Mouse (Mus musculus): ENCODE measurements around the gene Ccr3. TPM values are rescaled to one million over a fixed set of nuclear protein-coding genes. Genes with fewer than 3 reads are reported as not detected.

Ccr3 gene
- polyA plus RNA-seq, 1 experiment from 2014 or later = not detected

DNA sequence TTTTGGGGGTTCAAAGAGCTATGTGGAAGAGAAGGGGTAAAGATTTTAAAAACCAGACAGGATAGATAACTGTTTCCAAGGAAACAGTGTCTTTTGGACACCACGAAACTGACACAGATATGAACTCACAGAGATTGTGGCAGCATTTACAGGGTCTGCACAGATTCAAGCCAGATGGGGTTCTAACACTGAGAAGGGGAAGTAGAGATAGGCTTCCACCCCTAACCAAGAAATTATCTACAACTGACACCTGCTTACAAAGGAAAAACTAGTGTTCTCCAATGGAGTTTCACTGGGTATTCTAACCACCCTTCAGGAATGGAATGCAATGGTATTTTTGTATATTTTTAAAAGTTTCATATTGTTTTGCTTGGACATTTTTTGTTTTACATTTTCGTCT is 5.7 kb upstream of the Ccr3 start:
- 72% methylated on average over 2 of the region's 2 CpGs for WGBS
- no peaks in the 10 kb centered on the region for H3K9me3 ChIP-seq (replicated peaks; ENCODE audit: control insufficient read depth, low read length)
- ATAC-seq (replicated peaks; ENCODE audit: insufficient number of reproducible peaks, low FRiP score, low TSS enrichment, low read depth) = no peak
- H3K36me3 ChIP-seq (replicated peaks; ENCODE audit: control insufficient read depth, insufficient read depth, low read depth, low read length) = no peaks in the 10 kb centered on the region
- no peak overlapping the region for H3K9ac ChIP-seq (replicated peaks; ENCODE audit: low read length)
- H3K4me1 ChIP-seq (ENCODE audit: control insufficient read depth, insufficient read depth, low read length) = no peaks in the 10 kb centered on the region
- no peak overlapping the region for H3K4me2 ChIP-seq (ENCODE audit: low read depth, low read length)
- no peak overlapping the region for H3K27ac ChIP-seq (replicated peaks; ENCODE audit: low read depth, low read length)
- no peak overlapping the region for H3K4me3 ChIP-seq (ENCODE audit: low read depth, low read length)
- H3K27me3 ChIP-seq (ENCODE audit: control insufficient read depth, insufficient read depth, low read length) = no peaks in the 10 kb centered on the region
- DNase-seq (ENCODE audit: low spot score) = no peak

DNA sequence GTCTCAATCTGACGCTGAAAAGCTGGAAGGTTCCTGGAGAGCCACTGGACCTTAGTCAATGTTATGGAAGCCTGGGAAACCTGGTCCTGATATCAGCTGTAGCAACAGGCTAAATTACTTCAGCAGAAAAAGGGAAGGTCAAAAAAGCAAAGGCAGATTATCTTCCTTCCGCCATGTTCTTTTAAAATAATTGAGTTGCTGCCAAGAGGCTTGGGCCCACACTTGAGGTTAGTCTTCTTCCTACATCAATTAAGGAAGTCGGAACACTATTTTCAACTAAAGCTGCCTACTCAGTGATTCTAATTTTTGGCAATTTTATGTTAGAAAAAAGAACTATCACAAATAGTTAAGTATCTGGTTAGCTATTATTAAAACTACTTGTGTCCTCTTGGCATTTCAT is 1.9 kb upstream of the Ccr3 start:
- H3K9ac ChIP-seq (replicated peaks; ENCODE audit: low read length) = no peak overlapping the region
- no peaks in the 10 kb centered on the region for H3K4me1 ChIP-seq (ENCODE audit: control insufficient read depth, insufficient read depth, low read length)
- DNase-seq (ENCODE audit: low spot score) (no peak), ATAC-seq (replicated peaks; ENCODE audit: insufficient number of reproducible peaks, low FRiP score, low TSS enrichment, low read depth) (no peak)
- H3K27ac ChIP-seq (replicated peaks; ENCODE audit: low read depth, low read length) = no peak overlapping the region
- WGBS = 91% methylated on average over 3 of the region's 3 CpGs
- H3K36me3 ChIP-seq (replicated peaks; ENCODE audit: control insufficient read depth, insufficient read depth, low read depth, low read length) = no peaks in the 10 kb centered on the region
- no peak overlapping the region for H3K4me3 ChIP-seq (ENCODE audit: low read depth, low read length)
- H3K9me3 ChIP-seq (replicated peaks; ENCODE audit: control insufficient read depth, low read length) = no peaks in the 10 kb centered on the region
- H3K4me2 ChIP-seq (ENCODE audit: low read depth, low read length) = no peak overlapping the region
- H3K27me3 ChIP-seq (ENCODE audit: control insufficient read depth, insufficient read depth, low read length) = no peaks in the 10 kb centered on the region

DNA sequence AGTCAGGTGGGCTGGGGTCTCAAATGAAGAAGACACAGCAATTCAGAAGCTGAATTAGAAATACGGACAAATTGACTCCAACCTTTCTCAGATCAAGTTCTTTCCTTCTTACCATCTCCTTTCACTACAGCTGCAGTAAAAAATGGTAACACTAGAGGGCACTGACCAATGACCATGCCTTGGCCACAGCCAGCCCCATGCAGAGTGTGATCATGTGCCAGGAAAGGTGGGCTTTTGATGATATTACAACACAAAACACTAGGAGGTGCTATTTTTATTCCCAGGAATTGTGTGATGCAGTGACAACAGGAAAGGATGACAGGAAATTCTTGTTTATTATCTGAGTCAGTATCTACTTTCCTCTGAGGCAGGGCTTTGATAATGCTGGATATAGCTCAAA is 11.6 kb downstream of the Ccr3 start:
- no peaks in the 10 kb centered on the region for H3K27me3 ChIP-seq (ENCODE audit: control insufficient read depth, insufficient read depth, low read length)
- no peaks in the 10 kb centered on the region for H3K9me3 ChIP-seq (replicated peaks; ENCODE audit: control insufficient read depth, low read length)
- no peak overlapping the region for H3K9ac ChIP-seq (replicated peaks; ENCODE audit: low read length)
- no peak for ATAC-seq (replicated peaks; ENCODE audit: insufficient number of reproducible peaks, low FRiP score, low TSS enrichment, low read depth)
- H3K36me3 ChIP-seq (replicated peaks; ENCODE audit: control insufficient read depth, insufficient read depth, low read depth, low read length) = no peaks in the 10 kb centered on the region
- H3K4me3 ChIP-seq (ENCODE audit: low read depth, low read length) = no peak overlapping the region
- no peak overlapping the region for H3K4me2 ChIP-seq (ENCODE audit: low read depth, low read length)
- peak; percentile 49 for DNase-seq (ENCODE audit: low spot score)
- H3K4me1 ChIP-seq (ENCODE audit: control insufficient read depth, insufficient read depth, low read length) = no peaks in the 10 kb centered on the region
- no peak overlapping the region for H3K27ac ChIP-seq (replicated peaks; ENCODE audit: low read depth, low read length)
- WGBS = 57% methylated on average over 1 of the region's 1 CpGs

DNA sequence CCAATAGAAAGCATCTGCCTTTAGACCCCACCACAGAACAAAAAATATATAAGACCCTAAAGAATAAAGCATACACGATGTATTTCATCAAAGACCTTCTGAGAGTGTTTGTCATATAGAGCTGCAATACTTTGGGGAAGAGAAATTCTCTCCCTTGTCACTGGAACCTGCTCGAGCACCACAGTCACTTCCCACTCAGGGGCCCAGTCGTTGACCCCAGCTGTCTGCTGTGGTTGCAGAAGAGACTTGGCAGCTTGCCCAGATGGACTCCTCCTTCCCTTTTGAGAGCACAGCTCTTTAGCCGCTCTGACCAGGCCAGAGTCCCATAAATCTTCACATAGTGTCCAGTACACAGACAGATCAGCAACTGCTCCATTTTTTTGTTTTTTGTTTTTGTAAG is 15.9 kb downstream of the Ccr3 start:
- ATAC-seq (replicated peaks; ENCODE audit: insufficient number of reproducible peaks, low FRiP score, low TSS enrichment, low read depth) (no peak), DNase-seq (ENCODE audit: low spot score) (no peak)
- Histone ChIP-seq H3K36me3 (replicated peaks; ENCODE audit: control insufficient read depth, insufficient read depth, low read depth, low read length) (no peaks in the 10 kb centered on the region), H3K27ac (replicated peaks; ENCODE audit: low read depth, low read length) (no peak overlapping the region), H3K9ac (replicated peaks; ENCODE audit: low read length) (no peak overlapping the region), H3K4me2 (ENCODE audit: low read depth, low read length) (no peak overlapping the region), H3K4me3 (ENCODE audit: low read depth, low read length) (no peak overlapping the region), H3K9me3 (replicated peaks; ENCODE audit: control insufficient read depth, low read length) (no peaks in the 10 kb centered on the region), H3K27me3 (ENCODE audit: control insufficient read depth, insufficient read depth, low read length) (no peaks in the 10 kb centered on the region), H3K4me1 (ENCODE audit: control insufficient read depth, insufficient read depth, low read length) (no peaks in the 10 kb centered on the region)
- WGBS = 59% methylated on average over 4 of the region's 4 CpGs

DNA sequence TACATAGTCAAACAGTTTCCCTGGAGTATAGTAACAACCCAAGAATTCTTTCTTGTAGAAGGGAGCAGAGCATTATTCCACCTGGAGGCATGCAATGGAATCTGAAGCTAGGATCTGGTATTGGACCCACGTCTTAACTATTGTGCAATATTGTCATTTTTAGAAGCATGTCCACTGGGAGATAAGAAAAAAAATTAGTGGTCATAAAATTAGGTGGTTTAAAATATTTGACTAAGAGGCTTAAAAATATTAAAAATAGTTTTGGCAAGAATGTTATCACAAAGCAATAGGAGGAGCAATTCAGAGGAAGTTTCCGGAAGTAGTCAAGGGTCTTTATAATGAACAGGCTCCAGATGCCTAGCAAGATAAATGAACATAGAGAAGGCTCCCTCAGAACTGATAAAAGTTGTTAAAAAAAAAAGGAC is 16.4 kb downstream of the Ccr3 start:
- Histone ChIP-seq H3K4me3 (ENCODE audit: low read depth, low read length) (no peak overlapping the region), H3K36me3 (replicated peaks; ENCODE audit: control insufficient read depth, insufficient read depth, low read depth, low read length) (no peaks in the 10 kb centered on the region), H3K4me2 (ENCODE audit: low read depth, low read length) (no peak overlapping the region), H3K27me3 (ENCODE audit: control insufficient read depth, insufficient read depth, low read length) (no peaks in the 10 kb centered on the region), H3K9me3 (replicated peaks; ENCODE audit: control insufficient read depth, low read length) (no peaks in the 10 kb centered on the region), H3K4me1 (ENCODE audit: control insufficient read depth, insufficient read depth, low read length) (no peaks in the 10 kb centered on the region), H3K9ac (replicated peaks; ENCODE audit: low read length) (no peak overlapping the region), H3K27ac (replicated peaks; ENCODE audit: low read depth, low read length) (no peak overlapping the region)
- DNase-seq (ENCODE audit: low spot score) = no peak
- 81% methylated on average over 2 of the region's 2 CpGs for WGBS
- no peak for ATAC-seq (replicated peaks; ENCODE audit: insufficient number of reproducible peaks, low FRiP score, low TSS enrichment, low read depth)

DNA sequence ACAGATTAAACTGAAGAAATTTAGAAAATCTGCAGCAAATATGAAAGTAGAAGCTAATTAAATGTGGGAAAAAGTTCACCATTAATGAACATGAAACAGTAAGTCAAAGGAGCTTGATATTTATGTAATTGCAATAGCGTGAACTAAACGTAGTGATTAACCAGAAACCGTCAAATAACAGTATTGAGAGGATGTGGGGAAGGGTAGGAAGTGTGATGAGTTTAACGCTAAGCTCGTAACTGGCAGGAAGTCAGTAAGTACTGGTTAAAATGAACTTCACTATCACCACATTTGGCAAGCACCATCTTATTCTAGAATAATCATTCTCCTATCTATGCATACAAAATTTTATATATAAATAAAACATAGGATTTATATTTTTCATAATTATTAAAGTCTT is 17.2 kb downstream of the Ccr3 start:
- Histone ChIP-seq H3K4me1 (ENCODE audit: control insufficient read depth, insufficient read depth, low read length) (no peaks in the 10 kb centered on the region), H3K27me3 (ENCODE audit: control insufficient read depth, insufficient read depth, low read length) (no peaks in the 10 kb centered on the region), H3K4me2 (ENCODE audit: low read depth, low read length) (no peak overlapping the region), H3K9me3 (replicated peaks; ENCODE audit: control insufficient read depth, low read length) (no peaks in the 10 kb centered on the region), H3K36me3 (replicated peaks; ENCODE audit: control insufficient read depth, insufficient read depth, low read depth, low read length) (no peaks in the 10 kb centered on the region), H3K4me3 (ENCODE audit: low read depth, low read length) (no peak overlapping the region), H3K27ac (replicated peaks; ENCODE audit: low read depth, low read length) (no peak overlapping the region), H3K9ac (replicated peaks; ENCODE audit: low read length) (no peak overlapping the region)
- 84% methylated on average over 5 of the region's 5 CpGs for WGBS
- ATAC-seq (replicated peaks; ENCODE audit: insufficient number of reproducible peaks, low FRiP score, low TSS enrichment, low read depth) (no peak), DNase-seq (ENCODE audit: low spot score) (no peak)

DNA sequence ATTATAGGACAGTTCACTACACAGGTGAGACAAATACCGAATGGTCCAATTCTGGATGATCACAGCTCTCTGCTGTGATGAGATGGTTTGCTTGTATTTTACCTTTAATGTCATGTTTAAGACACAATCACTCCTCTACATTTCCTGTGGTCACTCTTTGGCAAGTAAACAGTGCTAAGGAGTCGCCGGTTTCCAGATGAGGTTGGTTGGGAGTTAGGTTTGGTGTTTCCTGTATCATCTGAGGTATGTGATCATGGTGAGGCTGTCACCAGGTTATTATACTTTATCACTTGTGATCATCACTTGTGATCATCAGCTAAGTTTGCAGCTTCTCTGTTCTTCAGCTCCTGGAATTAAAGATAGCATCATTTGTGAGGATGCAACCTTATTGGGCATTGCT is 19.2 kb downstream of the Ccr3 start:
- no peak overlapping the region for H3K27ac ChIP-seq (replicated peaks; ENCODE audit: low read depth, low read length)
- DNase-seq (ENCODE audit: low spot score) (no peak), ATAC-seq (replicated peaks; ENCODE audit: insufficient number of reproducible peaks, low FRiP score, low TSS enrichment, low read depth) (no peak)
- H3K4me1 ChIP-seq (ENCODE audit: control insufficient read depth, insufficient read depth, low read length) = no peaks in the 10 kb centered on the region
- no peaks in the 10 kb centered on the region for H3K27me3 ChIP-seq (ENCODE audit: control insufficient read depth, insufficient read depth, low read length)
- H3K4me2 ChIP-seq (ENCODE audit: low read depth, low read length) = no peak overlapping the region
- 79% methylated on average over 3 of the region's 3 CpGs for WGBS
- H3K9me3 ChIP-seq (replicated peaks; ENCODE audit: control insufficient read depth, low read length) = no peaks in the 10 kb centered on the region
- no peaks in the 10 kb centered on the region for H3K36me3 ChIP-seq (replicated peaks; ENCODE audit: control insufficient read depth, insufficient read depth, low read depth, low read length)
- H3K4me3 ChIP-seq (ENCODE audit: low read depth, low read length) = no peak overlapping the region
- no peak overlapping the region for H3K9ac ChIP-seq (replicated peaks; ENCODE audit: low read length)

DNA sequence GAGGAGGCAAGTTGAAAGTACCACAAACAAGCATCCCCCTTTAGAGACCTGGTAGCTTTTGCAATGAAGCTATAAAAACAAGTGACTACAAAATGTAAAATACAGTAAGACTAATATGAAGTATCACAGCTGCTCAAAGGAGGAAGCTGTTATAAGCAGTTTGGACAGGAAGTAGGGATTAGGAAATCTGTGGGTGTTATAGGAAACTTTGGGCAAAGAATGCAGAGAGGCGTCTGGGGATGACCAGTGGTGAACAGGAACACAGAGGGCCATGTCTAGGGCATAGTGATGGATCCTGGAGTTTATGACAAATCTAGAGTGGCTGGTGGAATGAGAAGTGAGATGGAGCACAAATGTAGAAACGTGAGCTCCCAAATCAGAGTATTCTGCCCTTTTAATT is 31.8 kb downstream of the Ccr3 start:
- DNase-seq (ENCODE audit: low spot score) = no peak
- ATAC-seq (replicated peaks; ENCODE audit: insufficient number of reproducible peaks, low FRiP score, low TSS enrichment, low read depth) = no peak
- 48% methylated on average over 2 of the region's 2 CpGs for WGBS

More for the DNA sequence above, 31.8 kb downstream of the Ccr3 start:
- Histone ChIP-seq H3K27me3 (ENCODE audit: control insufficient read depth, insufficient read depth, low read length) (no peaks in the 10 kb centered on the region), H3K4me2 (ENCODE audit: low read depth, low read length) (no peak overlapping the region), H3K4me1 (ENCODE audit: control insufficient read depth, insufficient read depth, low read length) (no peaks in the 10 kb centered on the region), H3K9ac (replicated peaks; ENCODE audit: low read length) (no peak overlapping the region), H3K27ac (replicated peaks; ENCODE audit: low read depth, low read length) (no peak overlapping the region), H3K36me3 (replicated peaks; ENCODE audit: control insufficient read depth, insufficient read depth, low read depth, low read length) (no peaks in the 10 kb centered on the region), H3K9me3 (replicated peaks; ENCODE audit: control insufficient read depth, low read length) (no peaks in the 10 kb centered on the region), H3K4me3 (ENCODE audit: low read depth, low read length) (no peak overlapping the region)
